Mouse (Mus musculus) intestine, postnatal 0 days (tissue): Measurements from ENCODE around the gene Rab3gap1. TPM values are rescaled to one million over a fixed set of nuclear protein-coding genes. Genes with fewer than 3 reads are reported as not detected.

Source experiments
- ATAC-seq: fragments of 200-750 bp; cut with Nextera tagmentation; 2 replicates; pipeline ENCODE4 v1.8.0; 2017; ENCODE audit warnings: mild to moderate bottlenecking, moderate TSS enrichment, moderate library complexity
- H3K27ac ChIP-seq: fragments of 300-500 bp; sonication (generic); 2 replicates; pipeline ENCODE4 v1.5.1; 2014; ENCODE audit warnings: mild to moderate bottlenecking, low read depth, low read length, moderate library complexity
- H3K27me3 ChIP-seq: fragments of 300-500 bp; sonication (generic); replicated peaks from 2 replicates; pipeline ENCODE4 v1.6.1; 2014; ENCODE audit warnings: low read length, mixed read lengths; ENCODE audit not compliant: control insufficient read depth, insufficient read depth
- H3K36me3 ChIP-seq: fragments of 300-500 bp; sonication (generic); 2 replicates; pipeline ENCODE4 v1.6.1; 2014; ENCODE audit warnings: mild to moderate bottlenecking, moderate library complexity; ENCODE audit not compliant: control insufficient read depth, insufficient read depth
- H3K4me1 ChIP-seq: fragments of 300-500 bp; sonication (generic); replicated peaks from 2 replicates; pipeline ENCODE4 v1.6.1; 2014; ENCODE audit warnings: antibody characterized with exemption, low read length, mixed read lengths; ENCODE audit not compliant: control insufficient read depth, insufficient read depth
- H3K4me2 ChIP-seq: fragments of 300-500 bp; sonication (generic); replicated peaks from 2 replicates; pipeline ENCODE4 v1.6.1; 2014; ENCODE audit warnings: low read depth, mild to moderate bottlenecking, moderate library complexity
- H3K4me3 ChIP-seq: fragments of 300-500 bp; sonication (generic); 2 replicates; pipeline ENCODE4 v1.5.1; 2014; ENCODE audit warnings: low read depth, low read length
- H3K9ac ChIP-seq: fragments of 300-500 bp; sonication (generic); 2 replicates; pipeline ENCODE4 v1.6.1; 2014; ENCODE audit warnings: mild to moderate bottlenecking, low read depth, low read length
- H3K9me3 ChIP-seq: fragments of 300-500 bp; sonication (generic); 2 replicates; pipeline ENCODE4 v1.6.1; 2016; ENCODE audit warnings: mixed run types; ENCODE audit not compliant: control insufficient read depth
- CTCF ChIP-seq: sonication (generic); IDR thresholded peaks from 2 replicates; pipeline ENCODE4 v1.5.1; 2016; ENCODE audit warnings: low read depth, mild to moderate bottlenecking, control low read depth, antibody characterized with exemption, moderate library complexity
- WGBS: fragments of 180-500 bp; shearing (Covaris S2); extraction: QIAGEN DNeasy Blood & Tissue Kit; methylation state at CpG from one replicate; pipeline ENCODE4 v1.1.7; 2014; 5-methylcytosine and 5-hydroxymethylcytosine counted together
- polyA plus RNA-seq: library from polyadenylated mRNA; unstranded; fragments of >200 nt; fragmentation: Nextera tagmentation; extraction: Ambion mirVana; gene quantifications from 2 replicates; pipeline ENCODE4 v1.2.1, GENCODE M21; 2015

The Rab3gap1 gene
- polyA plus RNA-seq, 1 experiment from 2014 or later: 13.0 TPM

GRCm38 (mm10) chr1:127985391-127985790 is 116.8 kb downstream of the Rab3gap1 start:
- Histone ChIP-seq H3K27me3 (no peaks in the 10 kb centered on the region), H3K27ac (no peak overlapping the region), H3K36me3 (no peaks in the 10 kb centered on the region), H3K4me3 (no peak overlapping the region), H3K4me2 (no peak overlapping the region), H3K9ac (no peak overlapping the region), H3K4me1 (0 out of 2 replicates have a peak, but pooled peaks cover 3% of the 10 kb centered on the region), H3K9me3 (no peaks in the 10 kb centered on the region)
- WGBS: 41% methylated on average over 3 of the region's 3 CpGs
- peak; percentile 18; the same call in 1 of the 2 replicates for TF ChIP-seq CTCF
- no peak for ATAC-seq

- H3K9me3 ChIP-seq: no peaks in the 10 kb centered on the region
- no peak overlapping the region for H3K27ac ChIP-seq
- TF ChIP-seq CTCF: no peak
- ATAC-seq: no peak
- 31% methylated on average over 3 of the region's 3 CpGs for WGBS
- H3K4me1 ChIP-seq: 0 out of 2 replicates have a peak, but pooled peaks cover 3% of the 10 kb centered on the region
- no peaks in the 10 kb centered on the region for H3K36me3 ChIP-seq
- no peak overlapping the region for H3K4me2 ChIP-seq
- no peak overlapping the region for H3K9ac ChIP-seq
- H3K27me3 ChIP-seq: no peaks in the 10 kb centered on the region
- no peak overlapping the region for H3K4me3 ChIP-seq
Measured at GRCm38 (mm10) chr1:127988246-127988645, 119.7 kb downstream of the Rab3gap1 start.

- no peak overlapping the region for H3K9ac ChIP-seq
- H3K4me3 ChIP-seq: no peak overlapping the region
- H3K4me1 ChIP-seq: 0 out of 2 replicates have a peak, but pooled peaks cover 3% of the 10 kb centered on the region
- no peaks in the 10 kb centered on the region for H3K9me3 ChIP-seq
- WGBS: 72% methylated on average over 4 of the region's 4 CpGs
- H3K36me3 ChIP-seq: no peaks in the 10 kb centered on the region
- H3K27me3 ChIP-seq: no peaks in the 10 kb centered on the region
- TF ChIP-seq CTCF: no peak
- no peak overlapping the region for H3K27ac ChIP-seq
- no peak overlapping the region for H3K4me2 ChIP-seq
- no peak for ATAC-seq
Measured at GRCm38 (mm10) chr1:127989387-127989786, 120.8 kb downstream of the Rab3gap1 start.

- Histone ChIP-seq H3K9ac (no peak overlapping the region), H3K36me3 (no peaks in the 10 kb centered on the region), H3K27ac (no peak overlapping the region; the same call in 1 of the 2 replicates), H3K27me3 (no peaks in the 10 kb centered on the region), H3K4me3 (no peak overlapping the region), H3K4me1 (0 out of 2 replicates have a peak, but pooled peaks cover 3% of the 10 kb centered on the region), H3K9me3 (no peaks in the 10 kb centered on the region), H3K4me2 (peak overlapping the region; percentile 47)
- WGBS: 51% methylated on average over 9 of the region's 9 CpGs
- peak; percentile 44 for ATAC-seq
- peak; percentile 23; the same call in 1 of the 2 replicates for TF ChIP-seq CTCF
Measured at GRCm38 (mm10) chr1:127989876-127990731, 121.5 kb downstream of the Rab3gap1 start.

Other genes starting within 250 kb of the Rab3gap1 start
- 0.26 and 0.44 TPM in 2 replicates for gene Tmem163, start 189.2 kb upstream of the Rab3gap1 start, polyA plus RNA-seq
- gene Acmsd, start 139.4 kb upstream of the Rab3gap1 start, polyA plus RNA-seq: not detected in 2 replicates
- 17.7 and 21.1 TPM in 2 replicates for gene Ccnt2, start 94.6 kb upstream of the Rab3gap1 start, polyA plus RNA-seq
- not detected in 2 replicates for gene Map3k19, start 13.7 kb upstream of the Rab3gap1 start, polyA plus RNA-seq
- 1.4 and 2.2 TPM in 2 replicates for gene Zranb3, start 234.3 kb downstream of the Rab3gap1 start, polyA plus RNA-seq
- gene R3hdm1, start 234.5 kb downstream of the Rab3gap1 start, polyA plus RNA-seq: 28.4 and 31.5 TPM in 2 replicates